In genomic region chr3:139637887-139638286, GRCm38 (mm10) we compare ENCODE assay signal across 14 mouse cellular contexts.
"Had no signal": no experiment of that assay in that cellular context is flagged by ENCODE, and none has a peak within 500 bp of the region (broad histone marks: within the 10 kb centered on the region; RNA-seq: fewer than 3 reads in every experiment).

No protein-coding gene starts in this region.

- H3K9ac ChIP-seq: limb, embryonic 12.5 days; limb, embryonic 15.5 days; liver, embryonic 14.5 days; liver, postnatal 0 days; lung, embryonic 14.5 days had no signal

- H3K36me3 ChIP-seq: limb, embryonic 12.5 days; limb, embryonic 15.5 days had no signal

- H3K4me3 ChIP-seq: limb, embryonic 12.5 days; limb, embryonic 15.5 days had no signal

- ATAC-seq: liver, postnatal 0 days; lung, postnatal 0 days had no signal

- H3K9me3 ChIP-seq: limb, embryonic 12.5 days; limb, embryonic 15.5 days had no signal

- H3K27me3 ChIP-seq: limb, embryonic 12.5 days; limb, embryonic 15.5 days had no signal

- DNase-seq: kidney, postnatal 14 days; kidney, postnatal 4 days; left cerebral cortex, postnatal 4 days; liver, postnatal 0 days; midbrain, embryonic 14.5 days; thymus, adult 18-20 months; thymus, postnatal 36 days had no signal

- H3K4me2 ChIP-seq: limb, embryonic 12.5 days; limb, embryonic 15.5 days; liver, embryonic 11.5 days; lung, embryonic 14.5 days had no signal

- H3K4me1 ChIP-seq: limb, embryonic 12.5 days; limb, embryonic 15.5 days had no signal

- H3K27ac ChIP-seq: limb, embryonic 12.5 days; limb, embryonic 15.5 days; liver, embryonic 14.5 days; macrophage had no signal
